Mouse (Mus musculus) midbrain, embryonic 13.5 days (tissue): ENCODE results near the gene Bicra. TPM values are rescaled to one million over a fixed set of nuclear protein-coding genes. Genes with fewer than 3 reads are reported as not detected.
A peak's percentile ranks its signal among the peaks of the same experiment; 100 is the strongest.

Experiments used
- ATAC-seq: fragments of 200-750 bp; cut with Nextera tagmentation; 2 replicates; pipeline ENCODE4 v1.8.0; 2017; ENCODE audit warnings: mild to moderate bottlenecking, moderate TSS enrichment, moderate library complexity
- H3K27ac ChIP-seq: fragments of 300-500 bp; sonication (generic); 2 replicates; pipeline ENCODE4 v1.5.1; 2015; ENCODE audit warnings: inconsistent platforms, mild to moderate bottlenecking, moderate library complexity
- H3K27me3 ChIP-seq: fragments of 300-500 bp; sonication (generic); 2 replicates; pipeline ENCODE4 v1.6.1; 2015; ENCODE audit warnings: mild to moderate bottlenecking, inconsistent platforms
- H3K36me3 ChIP-seq: fragments of 300-500 bp; sonication (generic); 2 replicates; pipeline ENCODE4 v1.6.1; 2015; ENCODE audit warnings: mild to moderate bottlenecking, inconsistent platforms
- H3K4me1 ChIP-seq: fragments of 300-500 bp; sonication (generic); replicated peaks from 2 replicates; pipeline ENCODE4 v1.6.1; 2015; ENCODE audit warnings: inconsistent platforms
- H3K4me2 ChIP-seq: fragments of 300-500 bp; sonication (generic); replicated peaks from 2 replicates; pipeline ENCODE4 v1.6.1; 2015; ENCODE audit warnings: moderate library complexity, mild to moderate bottlenecking, inconsistent platforms
- H3K4me3 ChIP-seq: fragments of 300-500 bp; sonication (generic); replicated peaks from 2 replicates; pipeline ENCODE4 v1.5.1; 2015; ENCODE audit warnings: mild to moderate bottlenecking, inconsistent platforms
- H3K9ac ChIP-seq: fragments of 300-500 bp; sonication (generic); replicated peaks from 2 replicates; pipeline ENCODE4 v1.6.1; 2015; ENCODE audit warnings: mild to moderate bottlenecking, inconsistent platforms
- H3K9me3 ChIP-seq: fragments of 300-500 bp; sonication (generic); 2 replicates; pipeline ENCODE4 v1.6.1; 2016; ENCODE audit warnings: mild to moderate bottlenecking, inconsistent platforms
- WGBS: fragments of 180-500 bp; shearing (Covaris S2); methylation state at CpG from one replicate; pipeline ENCODE4 v1.1.7; 2015; 5-methylcytosine and 5-hydroxymethylcytosine counted together
- polyA plus RNA-seq: library from polyadenylated mRNA; unstranded; fragments of >200 nt; fragmentation: Nextera tagmentation; extraction: Ambion mirVana; gene quantifications from 2 replicates; pipeline ENCODE4 v1.2.1, GENCODE M21; 2015

Bicra gene
- polyA plus RNA-seq, 1 experiment from 2014 or later = 10.2 TPM

- H3K4me2 ChIP-seq = no peak overlapping the region
- H3K4me3 ChIP-seq = no peak overlapping the region
- 64% methylated on average over 4 of the region's 4 CpGs for WGBS
- no peak overlapping the region for H3K9ac ChIP-seq
- H3K27me3 ChIP-seq = no peaks in the 10 kb centered on the region
- no peak for ATAC-seq
- peaks cover 34% of the 10 kb centered on the region for H3K4me1 ChIP-seq
- H3K9me3 ChIP-seq = no peaks in the 10 kb centered on the region
- H3K36me3 ChIP-seq = peaks cover 16% of the 10 kb centered on the region
- no peak overlapping the region for H3K27ac ChIP-seq
These were observed 100.0 kb downstream of the Bicra start for GRCm38 (mm10) chr7:15947653-15948260.

DNA sequence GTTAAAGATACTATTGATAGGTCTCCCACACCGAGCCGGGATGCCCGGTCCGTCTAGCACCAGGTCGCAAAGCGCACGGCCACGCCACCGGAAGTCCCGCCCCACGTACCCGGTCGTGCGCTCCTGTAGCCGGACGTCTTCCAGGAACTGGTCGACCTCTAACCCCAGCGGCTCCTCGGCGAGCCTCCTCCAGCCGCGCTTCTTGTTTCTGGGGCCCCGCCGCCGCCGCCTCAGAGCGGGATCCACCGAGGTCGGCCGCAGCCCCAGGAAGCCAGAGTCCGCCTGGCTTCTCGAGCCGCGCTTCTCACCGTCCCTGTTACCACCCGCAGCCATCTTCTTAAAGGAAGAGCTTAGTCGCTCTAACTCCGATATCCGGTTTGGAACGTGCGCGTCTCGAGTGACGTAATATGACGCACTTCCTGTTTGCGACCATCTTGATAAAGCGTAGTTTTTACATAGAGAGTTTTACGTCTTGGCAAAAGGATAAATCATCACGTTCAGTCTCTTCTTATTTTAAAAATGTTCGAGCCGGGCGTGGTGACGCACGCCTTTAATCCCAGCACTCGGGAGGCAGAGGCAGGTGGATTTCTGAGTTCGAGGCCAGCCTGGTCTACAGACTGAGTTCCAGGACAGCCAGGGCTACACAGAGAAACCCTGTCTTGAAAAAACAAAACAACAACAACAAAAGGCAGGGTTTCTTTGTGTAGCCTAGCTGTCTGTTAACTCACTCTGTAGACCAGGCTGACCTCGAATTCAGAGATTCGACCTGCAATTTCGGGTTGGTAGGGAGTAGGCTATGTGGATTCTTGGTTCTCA lies 101.8 kb downstream of the Bicra start, which contains the start of gene Nop53:
TSS of gene Nop53 (minus strand) at position 354 of the 816 bp plus-strand sequence.
- Histone ChIP-seq H3K4me2 (peak within 1 kb of the TSS; percentile 93), H3K27me3 (no peaks in the 10 kb centered on the region), H3K4me1 (peaks cover 34% of the 10 kb centered on the region), H3K9me3 (no peaks in the 10 kb centered on the region), H3K36me3 (peaks cover 35% of the 10 kb centered on the region), H3K27ac (peak within 1 kb of the TSS; percentile 94), H3K4me3 (peak within 1 kb of the TSS; percentile 67), H3K9ac (peak within 1 kb of the TSS; percentile 71)
- WGBS = 2% methylated on average over 59 of the region's 59 CpGs
- peak; percentile 96 for ATAC-seq

- Histone ChIP-seq H3K4me2 (peak overlapping the region; percentile 93), H3K9ac (peak overlapping the region; percentile 71), H3K9me3 (no peaks in the 10 kb centered on the region), H3K27me3 (no peaks in the 10 kb centered on the region), H3K4me3 (peak overlapping the region; percentile 67), H3K36me3 (peaks cover 42% of the 10 kb centered on the region), H3K4me1 (peaks cover 34% of the 10 kb centered on the region), H3K27ac (peak overlapping the region; percentile 94; the same call in 1 of the 2 replicates)
- 6% methylated on average over 8 of the region's 8 CpGs for WGBS
- ATAC-seq = no peak
These were observed 102.5 kb downstream of the Bicra start for GRCm38 (mm10) chr7:15945211-15945610.

DNA sequence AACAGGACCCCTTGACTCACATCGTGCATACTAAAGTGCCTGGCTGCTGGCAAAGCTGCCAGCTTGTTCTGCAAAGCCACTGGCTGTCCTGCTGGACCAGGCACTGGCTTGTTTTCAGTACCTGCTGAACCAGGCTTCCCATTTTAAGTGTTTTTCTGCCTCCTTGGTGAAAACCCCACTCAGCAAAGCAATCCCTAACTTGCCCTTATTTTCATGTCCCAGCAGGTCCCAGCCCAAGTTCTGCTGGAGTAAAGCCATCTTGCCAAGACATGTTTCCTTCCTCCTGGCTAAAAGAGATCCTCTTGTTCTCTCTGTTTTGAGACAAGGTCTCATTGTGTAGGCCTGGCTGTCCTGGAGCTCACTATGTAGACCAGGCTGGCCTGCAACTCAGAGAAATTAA lies 103.4 kb downstream of the Bicra start:
- H3K4me2 ChIP-seq = peak overlapping the region; percentile 93
- H3K36me3 ChIP-seq = peaks cover 51% of the 10 kb centered on the region
- ATAC-seq = no peak
- peaks cover 34% of the 10 kb centered on the region for H3K4me1 ChIP-seq
- H3K27me3 ChIP-seq = no peaks in the 10 kb centered on the region
- no peak overlapping the region for H3K27ac ChIP-seq
- H3K9me3 ChIP-seq = no peaks in the 10 kb centered on the region
- 93% methylated on average over 1 of the region's 1 CpGs for WGBS
- peak overlapping the region; percentile 67 for H3K4me3 ChIP-seq
- H3K9ac ChIP-seq = no peak overlapping the region

DNA sequence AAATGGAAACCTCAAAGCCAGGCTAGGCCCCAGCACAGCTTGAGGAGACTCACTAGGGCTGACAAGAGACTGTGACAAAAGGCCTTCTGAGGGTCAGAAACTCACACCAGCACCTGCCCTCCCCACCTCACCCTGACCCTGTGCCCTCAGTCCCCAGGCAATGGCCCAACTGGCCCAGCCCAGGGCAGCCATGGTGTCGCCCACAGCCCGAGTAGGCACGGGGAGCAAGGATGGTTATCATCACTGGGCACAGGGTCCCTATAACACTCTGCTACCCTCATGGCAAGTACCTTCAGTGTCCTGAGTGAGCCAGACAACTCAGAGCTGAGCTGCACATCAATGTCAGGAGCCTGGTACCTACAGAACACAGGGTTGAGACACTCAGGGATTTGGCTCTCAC lies 109.1 kb downstream of the Bicra start:
- Histone ChIP-seq H3K9ac (no peak overlapping the region), H3K9me3 (0 out of 2 replicates have a peak, but pooled peaks cover 3% of the 10 kb centered on the region), H3K27me3 (no peaks in the 10 kb centered on the region), H3K4me3 (no peak overlapping the region), H3K36me3 (peaks cover 89% of the 10 kb centered on the region), H3K4me2 (no peak overlapping the region), H3K4me1 (peaks cover 5% of the 10 kb centered on the region; the same call in 1 of the 2 replicates), H3K27ac (no peak overlapping the region)
- ATAC-seq = peak; percentile 11; the same call in 1 of the 2 replicates
- 96% methylated on average over 3 of the region's 3 CpGs for WGBS

- Histone ChIP-seq H3K4me1 (no peaks in the 10 kb centered on the region), H3K9ac (no peak overlapping the region), H3K27ac (no peak overlapping the region), H3K4me2 (no peak overlapping the region), H3K27me3 (no peaks in the 10 kb centered on the region), H3K4me3 (no peak overlapping the region), H3K36me3 (peaks cover 78% of the 10 kb centered on the region), H3K9me3 (0 out of 2 replicates have a peak, but pooled peaks cover 3% of the 10 kb centered on the region)
- WGBS = 96% methylated on average over 5 of the region's 5 CpGs
- ATAC-seq = no peak
These were observed 110.2 kb downstream of the Bicra start for GRCm38 (mm10) chr7:15937491-15937890.

GRCm38 (mm10) chr7:15933437-15934359 lies 114.0 kb downstream of the Bicra start:
- WGBS = 64% methylated on average over 16 of the region's 16 CpGs
- ATAC-seq = no peak

GRCm38 (mm10) chr7:15931635-15932034 lies 116.1 kb downstream of the Bicra start:
- WGBS = 73% methylated on average over 3 of the region's 3 CpGs
- ATAC-seq = no peak

More at GRCm38 (mm10) chr7:15933437-15934359, 114.0 kb downstream of the Bicra start:
- Histone ChIP-seq H3K27me3 (no peaks in the 10 kb centered on the region), H3K4me2 (no peak overlapping the region), H3K27ac (no peak overlapping the region; the same call in 1 of the 2 replicates), H3K4me3 (no peak overlapping the region), H3K4me1 (no peaks in the 10 kb centered on the region), H3K36me3 (peaks cover 40% of the 10 kb centered on the region), H3K9me3 (0 out of 2 replicates have a peak, but pooled peaks cover 3% of the 10 kb centered on the region), H3K9ac (no peak overlapping the region)

GRCm38 (mm10) chr7:15930543-15930942 lies 117.2 kb downstream of the Bicra start:
- H3K4me2 ChIP-seq = no peak overlapping the region
- peaks cover 8% of the 10 kb centered on the region for H3K36me3 ChIP-seq
- H3K4me1 ChIP-seq = no peaks in the 10 kb centered on the region
- no peak for ATAC-seq
- 0 out of 2 replicates have a peak, but pooled peaks cover 3% of the 10 kb centered on the region for H3K9me3 ChIP-seq
- H3K4me3 ChIP-seq = no peak overlapping the region
- no peaks in the 10 kb centered on the region for H3K27me3 ChIP-seq
- WGBS = 63% methylated on average over 2 of the region's 2 CpGs
- no peak overlapping the region for H3K9ac ChIP-seq
- H3K27ac ChIP-seq = no peak overlapping the region

More at GRCm38 (mm10) chr7:15931635-15932034, 116.1 kb downstream of the Bicra start:
- Histone ChIP-seq H3K36me3 (peaks cover 19% of the 10 kb centered on the region), H3K9me3 (0 out of 2 replicates have a peak, but pooled peaks cover 3% of the 10 kb centered on the region), H3K9ac (no peak overlapping the region), H3K4me3 (no peak overlapping the region), H3K27me3 (no peaks in the 10 kb centered on the region), H3K4me2 (no peak overlapping the region), H3K4me1 (no peaks in the 10 kb centered on the region), H3K27ac (no peak overlapping the region)

DNA sequence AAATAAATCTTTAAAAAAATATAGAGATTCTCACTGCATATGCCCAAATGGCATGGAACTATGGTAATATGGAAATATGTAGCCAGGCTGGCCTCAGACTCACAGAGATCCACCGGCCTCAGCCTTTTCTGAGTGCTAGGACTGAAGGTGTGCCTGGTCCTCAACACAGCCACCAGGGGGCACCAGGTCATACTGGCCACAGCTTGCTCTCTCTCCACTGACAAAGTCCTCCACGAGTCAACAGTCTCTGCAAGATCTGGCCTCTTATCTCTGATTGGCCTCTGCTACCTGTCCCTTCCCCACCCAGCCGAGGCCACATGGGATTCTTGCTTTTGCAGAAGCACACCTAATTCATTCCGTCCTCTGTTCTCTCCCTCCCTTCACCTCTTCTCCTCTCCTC lies 117.8 kb downstream of the Bicra start:
- Histone ChIP-seq H3K9ac (no peak overlapping the region), H3K4me2 (no peak overlapping the region), H3K27ac (no peak overlapping the region), H3K4me3 (no peak overlapping the region), H3K4me1 (no peaks in the 10 kb centered on the region), H3K27me3 (0 out of 2 replicates have a peak, but pooled peaks cover 3% of the 10 kb centered on the region), H3K9me3 (0 out of 2 replicates have a peak, but pooled peaks cover 2% of the 10 kb centered on the region), H3K36me3 (peaks cover 2% of the 10 kb centered on the region)
- WGBS = 38% methylated on average over 4 of the region's 4 CpGs
- ATAC-seq = 0 out of 2 replicates have a peak, but pooled peaks have one; percentile 24

GRCm38 (mm10) chr7:15922220-15922773 lies 125.4 kb downstream of the Bicra start, which contains the start of gene Selenow:
TSS of gene Selenow (minus strand) at chr7:15922402.
- peak within 1 kb of the TSS; percentile 71 for H3K27ac ChIP-seq
- peak; percentile 95 for ATAC-seq
- H3K9ac ChIP-seq = peak within 1 kb of the TSS; percentile 75
- H3K27me3 ChIP-seq = 0 out of 2 replicates have a peak, but pooled peaks cover 9% of the 10 kb centered on the region
- 0% methylated on average over 33 of the region's 33 CpGs for WGBS
- H3K4me3 ChIP-seq = peak within 1 kb of the TSS; percentile 80
- no peaks in the 10 kb centered on the region for H3K9me3 ChIP-seq
- H3K4me2 ChIP-seq = peak within 1 kb of the TSS; percentile 85
- peaks cover 23% of the 10 kb centered on the region for H3K4me1 ChIP-seq
- H3K36me3 ChIP-seq = peaks cover 32% of the 10 kb centered on the region
